Mouse (Mus musculus) heart, embryonic 11.5 days (tissue): ENCODE results near the gene Gfm1. TPM values are rescaled to one million over a fixed set of nuclear protein-coding genes. Genes with fewer than 3 reads are reported as not detected.

Source experiments
- ATAC-seq: fragments of 200-750 bp; cut with Nextera tagmentation; replicated peaks from 2 replicates; pipeline ENCODE4 v1.8.0; 2017; ENCODE audit warnings: moderate library complexity; ENCODE audit not compliant: insufficient number of reproducible peaks, low FRiP score, low TSS enrichment
- H3K27ac ChIP-seq: fragments of 300-500 bp; sonication (generic); 2 replicates; pipeline ENCODE4 v1.5.1; 2014; ENCODE audit warnings: mild to moderate bottlenecking, low read depth, low read length
- H3K27me3 ChIP-seq: fragments of 300-500 bp; sonication (generic); 2 replicates; pipeline ENCODE4 v1.6.1; 2014; ENCODE audit warnings: mild to moderate bottlenecking, low read length, mixed read lengths; ENCODE audit not compliant: control insufficient read depth, insufficient read depth
- H3K36me3 ChIP-seq: fragments of 300-500 bp; sonication (generic); 2 replicates; pipeline ENCODE4 v1.6.1; 2014; ENCODE audit warnings: mild to moderate bottlenecking, low read length, moderate library complexity, mixed read lengths; ENCODE audit not compliant: control insufficient read depth, insufficient read depth
- H3K4me1 ChIP-seq: fragments of 300-500 bp; sonication (generic); 2 replicates; pipeline ENCODE4 v1.6.1; 2014; ENCODE audit warnings: low read length; ENCODE audit not compliant: control insufficient read depth, insufficient read depth
- H3K4me2 ChIP-seq: fragments of 300-500 bp; sonication (generic); 2 replicates; pipeline ENCODE4 v1.6.1; 2014; ENCODE audit warnings: mild to moderate bottlenecking, moderate library complexity
- H3K4me3 ChIP-seq: fragments of 300-500 bp; sonication (generic); 2 replicates; pipeline ENCODE4 v1.5.1; 2014; ENCODE audit warnings: low read depth, low read length
- H3K9ac ChIP-seq: fragments of 300-500 bp; sonication (generic); 2 replicates; pipeline ENCODE4 v1.6.1; 2014; ENCODE audit warnings: mild to moderate bottlenecking, low read depth, low read length, moderate library complexity
- H3K9me3 ChIP-seq: fragments of 300-500 bp; sonication (generic); replicated peaks from 2 replicates; pipeline ENCODE4 v1.6.1; 2016; ENCODE audit warnings: low read length; ENCODE audit not compliant: control insufficient read depth
- WGBS: fragments of 180-500 bp; shearing (Covaris S2); extraction: QIAGEN DNeasy Blood & Tissue Kit; methylation state at CpG from one replicate; pipeline ENCODE4 v1.1.7; 2014; ENCODE audit not compliant: insufficient replicate concordance; 5-methylcytosine and 5-hydroxymethylcytosine counted together
- polyA plus RNA-seq: library from polyadenylated mRNA; unstranded; fragments of >200 nt; fragmentation: Nextera tagmentation; extraction: Ambion mirVana; gene quantifications from 2 replicates; pipeline ENCODE4 v1.2.1, GENCODE M21; 2014

The Gfm1 gene
- 99.5 and 124 TPM in 2 replicates for polyA plus RNA-seq

GRCm38 (mm10) chr3:67429999-67430380 lies at the start of gene Gfm1:
Gene Gfm1, plus strand, starts transcription at chr3:67430096.
- peaks cover 8% of the 10 kb centered on the region; the same call in 1 of the 2 replicates for H3K36me3 ChIP-seq
- under 1% methylated on average over 24 of the region's 24 CpGs for WGBS
- H3K4me2 ChIP-seq = peak within 1 kb of the TSS; percentile 83
- H3K27me3 ChIP-seq = no peaks in the 10 kb centered on the region
- H3K9me3 ChIP-seq = peaks cover 10% of the 10 kb centered on the region
- ATAC-seq = peak; percentile 89
- no peak within 1 kb of the TSS for H3K27ac ChIP-seq
- peaks cover 6% of the 10 kb centered on the region; the same call in 1 of the 2 replicates for H3K4me1 ChIP-seq
- peak within 1 kb of the TSS; percentile 86 for H3K4me3 ChIP-seq
- peak within 1 kb of the TSS; percentile 80 for H3K9ac ChIP-seq

GRCm38 (mm10) chr3:67429338-67429998 lies 428 bp upstream of the Gfm1 start:
- peak overlapping the region; percentile 80 for H3K9ac ChIP-seq
- peaks cover 8% of the 10 kb centered on the region; the same call in 1 of the 2 replicates for H3K36me3 ChIP-seq
- H3K4me2 ChIP-seq = peak overlapping the region; percentile 41
- peaks cover 10% of the 10 kb centered on the region for H3K9me3 ChIP-seq
- peaks cover 6% of the 10 kb centered on the region; the same call in 1 of the 2 replicates for H3K4me1 ChIP-seq
- ATAC-seq = 0 out of 2 replicates have a peak, but pooled peaks have one; percentile 60
- H3K4me3 ChIP-seq = peak overlapping the region; percentile 86
- H3K27me3 ChIP-seq = no peaks in the 10 kb centered on the region
- no peak overlapping the region for H3K27ac ChIP-seq
- WGBS = 33% methylated on average over 8 of the region's 8 CpGs

- Histone ChIP-seq H3K9me3 (no peaks in the 10 kb centered on the region), H3K4me2 (no peak overlapping the region), H3K27me3 (no peaks in the 10 kb centered on the region), H3K27ac (no peak overlapping the region), H3K4me3 (no peak overlapping the region), H3K36me3 (peaks cover 22% of the 10 kb centered on the region), H3K9ac (no peak overlapping the region), H3K4me1 (peaks cover 6% of the 10 kb centered on the region; the same call in 1 of the 2 replicates)
- WGBS = 90% methylated on average over 6 of the region's 6 CpGs
- no peak for ATAC-seq
Observed at GRCm38 (mm10) chr3:67434011-67434410, 4.1 kb downstream of the Gfm1 start.

- H3K9ac ChIP-seq = no peak overlapping the region
- no peak overlapping the region for H3K27ac ChIP-seq
- no peak overlapping the region for H3K4me3 ChIP-seq
- WGBS = 81% methylated on average over 2 of the region's 2 CpGs
- peaks cover 31% of the 10 kb centered on the region for H3K36me3 ChIP-seq
- H3K4me2 ChIP-seq = no peak overlapping the region
- H3K4me1 ChIP-seq = no peaks in the 10 kb centered on the region
- no peaks in the 10 kb centered on the region for H3K27me3 ChIP-seq
- ATAC-seq = no peak
- H3K9me3 ChIP-seq = no peaks in the 10 kb centered on the region; the same call in 1 of the 2 replicates
Observed at GRCm38 (mm10) chr3:67447143-67447542, 17.2 kb downstream of the Gfm1 start.

- Histone ChIP-seq H3K9ac (no peak overlapping the region), H3K4me1 (no peaks in the 10 kb centered on the region), H3K27me3 (no peaks in the 10 kb centered on the region), H3K4me3 (no peak overlapping the region), H3K36me3 (peaks cover 27% of the 10 kb centered on the region), H3K4me2 (no peak overlapping the region), H3K27ac (no peak overlapping the region), H3K9me3 (no peaks in the 10 kb centered on the region; the same call in 1 of the 2 replicates)
- 95% methylated on average over 21 of the region's 21 CpGs for WGBS
- no peak for ATAC-seq
Observed at GRCm38 (mm10) chr3:67449660-67450059, 19.8 kb downstream of the Gfm1 start.

GRCm38 (mm10) chr3:67450601-67451210 lies 20.8 kb downstream of the Gfm1 start:
- Histone ChIP-seq H3K9ac (no peak overlapping the region), H3K36me3 (peaks cover 32% of the 10 kb centered on the region), H3K4me1 (no peaks in the 10 kb centered on the region), H3K4me3 (no peak overlapping the region), H3K4me2 (no peak overlapping the region), H3K27ac (no peak overlapping the region), H3K9me3 (no peaks in the 10 kb centered on the region; the same call in 1 of the 2 replicates), H3K27me3 (no peaks in the 10 kb centered on the region)
- ATAC-seq = no peak
- WGBS = 91% methylated on average over 5 of the region's 5 CpGs

GRCm38 (mm10) chr3:67459881-67460280 lies 30.0 kb downstream of the Gfm1 start:
- H3K4me1 ChIP-seq = peaks cover 6% of the 10 kb centered on the region; the same call in 1 of the 2 replicates

GRCm38 (mm10) chr3:67462015-67462414 lies 32.1 kb downstream of the Gfm1 start:
- 78% methylated on average over 7 of the region's 7 CpGs for WGBS
- Histone ChIP-seq H3K36me3 (peaks cover 10% of the 10 kb centered on the region), H3K4me3 (no peak overlapping the region), H3K9me3 (no peaks in the 10 kb centered on the region), H3K9ac (no peak overlapping the region), H3K27me3 (no peaks in the 10 kb centered on the region), H3K4me1 (peaks cover 6% of the 10 kb centered on the region; the same call in 1 of the 2 replicates), H3K4me2 (no peak overlapping the region; the same call in none of the 2 replicates), H3K27ac (no peak overlapping the region)
- ATAC-seq = no peak

More at GRCm38 (mm10) chr3:67459881-67460280, 30.0 kb downstream of the Gfm1 start:
- 91% methylated on average over 3 of the region's 3 CpGs for WGBS
- no peak for ATAC-seq
- H3K4me2 ChIP-seq = no peak overlapping the region
- peaks cover 14% of the 10 kb centered on the region for H3K36me3 ChIP-seq
- H3K9ac ChIP-seq = no peak overlapping the region
- no peaks in the 10 kb centered on the region for H3K9me3 ChIP-seq
- H3K27me3 ChIP-seq = no peaks in the 10 kb centered on the region
- no peak overlapping the region for H3K27ac ChIP-seq
- H3K4me3 ChIP-seq = no peak overlapping the region
